Mouse (Mus musculus) G1E (cell line): ENCODE measurements around the gene Adgrv1.

Experiments
- CTCF ChIP-seq: IDR thresholded peaks from 2 replicates; pipeline ENCODE4 v1.5.1; 2012; ENCODE audit warnings: low read depth, low read length, inconsistent platforms, mixed read lengths
- POLR2AphosphoS5 ChIP-seq: IDR thresholded peaks from 2 replicates; pipeline ENCODE4 v1.6.1; 2012; ENCODE audit warnings: low read depth, low read length, inconsistent platforms; ENCODE audit not compliant: insufficient replicate concordance
- TAL1 ChIP-seq: conservative IDR thresholded peaks from 2 replicates; pipeline ENCODE4 v1.6.1; 2012; ENCODE audit warnings: low read depth, low read length, inconsistent platforms, mixed read lengths

- TF ChIP-seq CTCF, result no peak
- TF ChIP-seq TAL1, result no peak
- no peak for TF ChIP-seq POLR2AphosphoS5
These were observed 2.4 kb downstream of the Adgrv1 start for GRCm38 (mm10) chr13:81630566-81630965.
